Mouse (Mus musculus) layer of hippocampus, adult 9-11 months (tissue): ENCODE results near the gene Plekhg6.

ENCODE experiments used
- DNase-seq: peaks from one replicate; pipeline ENCODE4 v3.0.0; 2022

The Plekhg6 gene

GRCm38 (mm10) chr6:125380372-125381360 is at the start of gene Plekhg6:
Plekhg6 (minus strand) TSS chr6:125380793.
- no peak for DNase-seq

GRCm38 (mm10) chr6:125429741-125430140 is 49.1 kb upstream of the Plekhg6 start:
- DNase-seq, result no peak

GRCm38 (mm10) chr6:125426383-125427360 is 46.1 kb upstream of the Plekhg6 start:
- DNase-seq, result peak; percentile 84

DNA sequence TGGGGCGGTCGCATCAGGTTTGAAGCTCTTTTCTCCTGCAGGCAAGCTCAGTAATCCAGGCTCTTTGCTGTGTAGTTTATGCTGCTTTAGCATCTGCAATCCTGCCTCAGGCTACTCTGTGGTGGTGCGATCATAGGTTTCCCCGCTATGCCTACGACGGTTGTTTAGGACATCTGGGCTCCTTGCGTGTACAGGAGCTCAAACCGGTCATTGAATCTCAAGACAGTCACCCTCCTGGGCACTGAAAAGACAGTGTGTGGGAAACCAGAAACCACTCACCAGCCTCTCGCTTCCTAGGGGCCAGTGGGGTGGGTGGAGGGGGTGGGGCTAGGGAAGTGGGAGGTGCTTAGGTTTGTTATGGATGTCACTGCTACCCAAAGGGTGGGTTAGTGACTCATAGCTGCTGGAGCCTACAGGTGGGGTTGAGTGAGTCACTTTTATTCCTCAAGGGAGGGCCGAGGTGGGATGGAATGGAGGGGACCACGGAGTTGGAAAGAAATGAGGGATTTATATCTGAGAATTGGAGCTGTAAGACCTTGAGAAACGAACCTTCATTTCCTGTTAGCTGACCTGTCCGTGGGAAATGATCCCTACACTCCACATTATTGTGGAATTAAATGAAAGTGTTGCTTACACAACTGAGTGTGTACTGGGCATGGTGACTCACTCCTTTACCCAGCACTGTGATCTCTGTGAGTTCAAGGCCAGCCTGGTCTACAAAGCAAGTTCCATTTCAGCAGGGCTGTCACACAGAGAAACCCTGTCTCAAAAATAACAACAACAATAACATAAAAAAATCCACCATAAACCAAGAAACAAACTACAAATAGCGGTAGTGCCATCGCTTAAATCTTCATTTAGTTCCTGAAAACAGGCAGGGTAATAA is 44.9 kb upstream of the Plekhg6 start:
- no peak for DNase-seq

- no peak for DNase-seq
Measured at GRCm38 (mm10) chr6:125424156-125424555, 43.6 kb upstream of the Plekhg6 start.

DNA sequence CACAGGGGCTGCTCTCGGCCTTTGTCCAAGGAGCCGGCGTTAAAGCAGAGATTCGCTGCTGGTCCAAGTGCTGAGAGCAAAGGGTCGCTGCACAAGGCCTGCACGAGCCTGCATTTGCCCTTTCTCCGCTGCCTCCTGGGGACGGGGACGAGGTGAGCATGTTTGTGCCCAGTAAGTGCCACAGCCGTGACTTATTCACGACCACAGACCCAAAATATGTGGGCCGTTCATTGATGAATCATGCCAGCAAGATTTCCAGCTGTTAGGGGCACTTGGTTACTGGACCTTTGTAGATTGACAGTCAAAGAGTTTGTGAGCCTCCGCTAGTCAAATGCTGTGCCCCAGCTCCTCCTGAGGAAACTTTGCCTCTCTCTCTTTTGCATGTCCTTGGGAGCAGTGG is 42.9 kb upstream of the Plekhg6 start:
- DNase-seq, result no peak

- no peak for DNase-seq
Measured at GRCm38 (mm10) chr6:125423099-125423498, 42.5 kb upstream of the Plekhg6 start.

- DNase-seq, result peak; percentile 74
Measured at GRCm38 (mm10) chr6:125422051-125422822, 41.6 kb upstream of the Plekhg6 start.

- DNase-seq, result no peak
Measured at GRCm38 (mm10) chr6:125420458-125421063, 40.0 kb upstream of the Plekhg6 start.

GRCm38 (mm10) chr6:125418744-125419143 is 38.2 kb upstream of the Plekhg6 start:
- DNase-seq, result peak; percentile 70

GRCm38 (mm10) chr6:125413326-125413725 is 32.7 kb upstream of the Plekhg6 start:
- no peak for DNase-seq

DNA sequence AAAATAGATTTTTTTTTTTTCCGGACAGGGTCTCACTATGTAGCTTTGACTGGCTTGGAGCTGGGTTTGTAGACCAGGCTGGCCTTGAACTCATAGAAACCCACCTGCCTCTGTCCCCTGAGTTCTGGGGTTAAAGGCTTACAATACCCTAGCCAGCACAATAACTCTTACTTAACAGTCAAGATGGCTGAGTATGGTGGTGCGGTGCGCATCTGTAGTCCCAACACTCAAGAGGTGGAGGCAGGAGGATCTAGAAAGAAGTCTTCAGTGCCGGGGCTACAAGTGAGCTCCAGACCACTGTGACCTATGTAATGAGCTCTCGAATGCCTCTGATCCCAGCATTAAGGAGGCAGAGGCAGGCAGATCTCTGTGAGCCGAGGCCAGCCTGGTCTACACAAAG is 31.1 kb upstream of the Plekhg6 start:
- DNase-seq, result no peak

- DNase-seq, result no peak
Measured at GRCm38 (mm10) chr6:125410995-125411547, 30.5 kb upstream of the Plekhg6 start.

GRCm38 (mm10) chr6:125410551-125410950 is 30.0 kb upstream of the Plekhg6 start:
- no peak for DNase-seq

GRCm38 (mm10) chr6:125407657-125408056 is 27.1 kb upstream of the Plekhg6 start:
- DNase-seq, result no peak

DNA sequence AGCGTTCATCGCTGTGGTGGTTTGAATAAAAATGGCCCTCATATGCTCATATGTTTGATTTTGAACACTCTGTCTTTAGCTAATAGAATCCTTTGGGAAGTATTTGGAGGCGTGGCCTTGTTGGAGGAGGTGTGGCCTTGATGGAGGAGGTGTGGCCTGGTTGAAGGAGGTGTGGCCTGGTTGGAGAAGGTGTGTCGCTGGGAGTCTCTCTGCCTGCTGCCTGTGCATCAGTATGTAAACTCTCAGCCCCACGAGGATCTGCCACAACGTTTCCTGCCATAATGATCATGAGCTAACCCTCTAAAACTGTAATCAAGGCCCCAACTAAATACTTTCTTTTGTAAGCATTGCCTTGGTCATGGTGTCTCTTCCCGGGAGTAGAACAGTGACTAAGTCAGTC is 26.6 kb upstream of the Plekhg6 start:
- no peak for DNase-seq

DNA sequence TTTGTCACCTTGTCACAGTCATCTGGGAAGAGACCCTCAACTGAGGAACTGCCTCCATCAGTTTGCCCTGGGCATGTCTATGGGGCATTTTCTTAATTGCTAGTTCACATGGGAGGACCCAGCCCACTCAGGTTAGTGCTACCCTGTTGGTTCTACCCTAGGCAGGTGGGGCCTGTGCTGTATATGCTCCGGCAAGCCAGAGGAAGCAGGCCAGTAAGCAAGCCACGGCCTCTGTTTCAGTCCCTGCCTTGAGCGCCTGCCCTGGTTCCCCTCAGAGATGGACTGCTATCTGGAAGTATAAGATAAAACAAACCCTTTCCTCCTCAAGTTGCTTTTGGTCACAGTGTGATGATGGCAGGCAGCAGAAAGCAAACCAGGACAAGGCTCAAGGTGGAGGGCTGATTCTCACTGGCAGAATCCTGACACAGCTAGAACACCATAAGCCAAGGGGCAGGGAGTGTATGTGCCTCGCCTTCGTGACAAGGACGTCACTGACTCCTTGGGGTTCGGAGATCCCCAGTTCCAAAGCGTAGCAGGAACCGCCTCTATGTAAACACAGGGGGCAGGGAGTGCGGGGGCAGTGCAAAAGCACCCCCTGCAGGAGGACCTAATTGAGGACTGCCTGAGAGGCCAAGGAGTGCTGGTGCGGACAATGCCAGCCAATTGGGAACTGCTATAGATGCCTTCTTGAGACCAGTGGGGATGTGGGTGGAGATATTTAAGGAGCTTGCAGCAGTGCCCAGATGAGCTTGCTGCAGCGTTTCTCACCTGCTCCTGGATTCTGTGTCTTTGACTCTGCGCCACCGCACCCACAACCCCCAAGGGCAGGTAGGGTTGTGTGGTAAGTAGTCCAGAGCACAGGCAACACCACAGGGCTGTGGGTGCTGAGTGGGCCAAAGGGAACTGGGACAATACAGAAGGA is 25.1 kb upstream of the Plekhg6 start:
- no peak for DNase-seq

DNA sequence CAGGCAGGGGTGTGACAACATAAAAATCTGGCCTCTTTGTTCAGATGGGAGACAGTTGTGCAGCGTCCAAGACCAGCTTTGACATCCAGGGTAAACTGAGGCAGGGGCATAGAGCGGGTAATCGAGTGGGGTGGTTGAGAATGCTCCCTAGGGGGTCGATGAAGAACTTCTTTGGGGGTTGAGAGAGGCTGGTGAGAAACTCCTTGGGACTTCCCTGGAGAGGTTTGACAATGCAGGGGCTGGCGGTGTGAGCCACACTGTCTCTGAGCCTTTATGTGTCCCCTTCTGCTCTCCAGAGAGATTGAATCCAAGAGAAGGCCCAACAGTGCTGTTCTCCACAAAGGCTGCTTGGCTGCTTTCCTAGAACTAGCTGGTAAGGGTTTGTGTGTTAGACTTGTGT is 9.3 kb upstream of the Plekhg6 start:
- DNase-seq, result no peak

DNA sequence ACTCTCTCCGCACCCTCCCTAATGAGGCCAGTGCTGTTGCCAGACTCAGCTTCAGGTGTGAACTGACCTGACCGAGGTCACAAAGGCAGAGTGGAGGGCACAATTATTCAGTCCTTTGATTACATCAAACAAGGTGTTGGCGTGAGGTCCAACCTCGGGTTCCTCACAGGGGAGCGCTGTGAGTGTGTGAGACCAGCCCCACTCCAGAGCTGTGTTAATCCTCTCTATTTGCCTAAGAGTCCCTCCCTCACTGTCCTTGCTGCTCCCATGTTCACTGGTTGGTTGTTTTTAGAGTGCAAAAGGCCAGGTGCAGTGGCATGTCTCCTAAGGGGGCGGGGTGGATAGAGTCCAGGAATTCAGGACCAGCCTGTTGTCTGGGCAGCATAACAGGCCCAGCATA is 5.5 kb upstream of the Plekhg6 start:
- no peak for DNase-seq
